27 mouse cellular contexts compared by ENCODE assay signal in the genomic region with DNA sequence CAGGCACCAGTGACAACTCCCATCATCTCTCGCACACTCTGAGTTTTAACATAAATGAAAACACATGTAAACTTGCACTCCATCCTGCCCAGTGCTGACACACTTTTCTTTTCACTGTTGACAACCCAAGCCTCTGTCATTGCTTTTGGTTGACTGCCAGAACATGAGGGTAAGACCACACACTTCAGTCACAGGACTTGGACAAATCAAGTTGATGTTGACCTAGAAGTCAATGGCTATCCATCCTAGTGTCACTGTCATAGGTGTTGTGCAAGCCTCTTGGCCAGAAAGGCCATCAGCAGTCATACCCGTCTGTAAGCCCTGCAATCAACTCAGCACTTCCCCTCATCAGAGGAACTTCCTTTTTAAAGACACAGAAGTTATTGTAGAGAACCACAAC.
A peak's percentile ranks its signal among the peaks of the same experiment; 100 is the strongest.
DNase-seq lines count a peak whose midpoint lies in the region; ATAC-seq and TF ChIP-seq lines count a peak whose summit lies in the region.
"Had no signal": no experiment of that assay in that cellular context is flagged by ENCODE, and none has a peak within 500 bp of the region (broad histone marks: within the 10 kb centered on the region; RNA-seq: fewer than 3 reads in every experiment).

No protein-coding gene starts in this region.

- H3K27me3 ChIP-seq in lung, embryonic 14.5 days (ENCODE audit: insufficient read depth, low read length): no peaks in the 10 kb centered on the region
- H3K27me3 ChIP-seq: embryonic facial prominence, embryonic 12.5 days; forebrain, embryonic 12.5 days; limb, embryonic 15.5 days; megakaryocyte, embryonic 14.5 days; neural tube, embryonic 12.5 days had no signal

- H3K9me3 ChIP-seq in lung, embryonic 14.5 days (ENCODE audit: low read depth, low read length): no peaks in the 10 kb centered on the region
- H3K9me3 ChIP-seq: embryonic facial prominence, embryonic 12.5 days; forebrain, embryonic 12.5 days; limb, embryonic 15.5 days; neural tube, embryonic 12.5 days had no signal

- ATAC-seq in lung, embryonic 14.5 days (ENCODE audit: insufficient read depth): peak; percentile 82
- ATAC-seq in granulocyte monocyte progenitor cell, adult 5-6 weeks (replicated peaks; ENCODE audit: poor library complexity, severe bottlenecking): peak; percentile 90
- peak; percentile 88 for ATAC-seq in megakaryocyte progenitor cell, adult 5-6 weeks (replicated peaks; ENCODE audit: poor library complexity)
- ATAC-seq: inflammation-experienced regulatory T-cells, adult 6 months had no signal

- no peak for TF ChIP-seq CTCF in lung, embryonic 14.5 days (IDR thresholded peaks at IDR 0.05; ENCODE audit: low read depth)

- WGBS in lung, embryonic 14.5 days: 32% methylated on average over 2 of the region's 2 CpGs

- H3K4me1 ChIP-seq in lung, embryonic 14.5 days (ENCODE audit: insufficient read depth): no peaks in the 10 kb centered on the region
- H3K4me1 ChIP-seq: embryonic facial prominence, embryonic 12.5 days; forebrain, embryonic 12.5 days; limb, embryonic 15.5 days; megakaryocyte, embryonic 14.5 days; neural tube, embryonic 12.5 days had no signal

- no peaks in the 10 kb centered on the region for H3K36me3 ChIP-seq in lung, embryonic 14.5 days (ENCODE audit: insufficient read depth)
- H3K36me3 ChIP-seq: embryonic facial prominence, embryonic 12.5 days; forebrain, embryonic 12.5 days; limb, embryonic 15.5 days; neural tube, embryonic 12.5 days had no signal

- no peak overlapping the region for H3K4me3 ChIP-seq in lung, embryonic 14.5 days (ENCODE audit: low read depth, low read length)
- H3K4me3 ChIP-seq: embryonic facial prominence, embryonic 12.5 days; forebrain, embryonic 12.5 days; left cerebral cortex, adult 2 months; limb, embryonic 15.5 days; megakaryocyte, embryonic 14.5 days; neural tube, embryonic 12.5 days had no signal

- peak; percentile 85 for DNase-seq in lung, embryonic 14.5 days
- no peak for DNase-seq in lung, postnatal 4 days
- DNase-seq in A20 (ENCODE audit: low read depth, low spot score): peak; percentile 13
- DNase-seq in ovary, adult 18-20 months (ENCODE audit: low spot score): no peak
- no peak for DNase-seq in embryo, embryonic 10.5 days (ENCODE audit: low spot score)
- DNase-seq: cerebellum, adult 11-12 months; cerebellum, postnatal 10 days; gastrocnemius, postnatal 25 days; heart, postnatal 36 days; kidney, adult 18-20 months; layer of hippocampus, adult 9-11 months; left cerebral cortex, postnatal 4 days; midbrain, embryonic 14.5 days; right cerebral cortex, postnatal 4 days; thymus, adult 18-20 months; thymus, postnatal 36 days had no signal

- H3K9ac ChIP-seq in lung, embryonic 14.5 days: no peak overlapping the region
- H3K9ac ChIP-seq: embryonic facial prominence, embryonic 12.5 days; forebrain, embryonic 12.5 days; hindbrain, embryonic 14.5 days; limb, embryonic 15.5 days; neural tube, embryonic 12.5 days had no signal

- no peak overlapping the region for H3K4me2 ChIP-seq in lung, embryonic 14.5 days
- H3K4me2 ChIP-seq: embryonic facial prominence, embryonic 12.5 days; forebrain, embryonic 12.5 days; hindbrain, embryonic 14.5 days; limb, embryonic 15.5 days; neural tube, embryonic 12.5 days had no signal

- H3K27ac ChIP-seq in lung, embryonic 14.5 days (ENCODE audit: low read depth): no peak overlapping the region
- H3K27ac ChIP-seq: embryonic facial prominence, embryonic 12.5 days; forebrain, embryonic 12.5 days; hindbrain, embryonic 14.5 days; kidney, postnatal 0 days; left cerebral cortex, adult 2 months; limb, embryonic 15.5 days; neural tube, embryonic 12.5 days had no signal

Comparison
In these comparisons a context has a peak if more than half of its experiments do, and no peak if none do; other contexts are left out.
1. DNase-seq: peak in lung, embryonic 14.5 days (single experiment) and A20 (single experiment); none in lung, postnatal 4 days (0 of 2), ovary, adult 18-20 months (single experiment) and embryo, embryonic 10.5 days (single experiment).
2. Peak in every context shown above with its lines, with median percentiles within 50 percentile points of each other: ATAC-seq.